9 mouse cellular contexts compared by ENCODE assay signal in the genomic region with DNA sequence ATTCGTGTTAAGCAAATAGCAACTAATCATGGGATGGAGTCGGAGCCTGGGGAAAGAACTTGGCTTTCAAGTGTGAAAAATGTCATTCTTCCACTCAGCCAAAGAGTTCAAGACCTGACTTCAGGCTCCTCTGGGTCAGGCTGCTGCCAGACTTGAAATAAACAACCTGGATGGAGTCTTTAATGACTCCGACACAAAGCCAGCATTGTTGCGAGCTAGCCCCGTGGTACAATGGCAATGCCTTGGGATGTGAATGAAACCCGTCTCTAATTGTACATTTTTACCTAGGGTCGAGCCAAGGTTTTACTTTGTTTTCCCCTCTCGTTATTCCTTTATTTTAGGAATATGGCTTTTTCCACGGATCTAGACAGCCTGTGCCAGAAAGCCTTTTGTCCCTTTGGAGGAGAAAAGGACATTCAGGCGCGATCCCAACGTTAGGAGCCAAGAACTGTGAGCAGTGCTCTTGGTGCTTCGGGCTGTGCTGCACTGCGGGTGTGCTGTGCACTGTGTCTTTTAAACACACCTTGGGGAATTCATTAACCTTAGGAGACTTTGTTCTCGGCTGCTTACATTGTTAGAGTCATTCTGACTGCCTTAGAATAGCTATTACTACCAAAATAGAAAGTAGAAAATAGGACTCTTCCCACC.
DNase-seq lines count a peak whose midpoint lies in the region.
"Had no signal": no experiment of that assay in that cellular context is flagged by ENCODE, and none has a peak within 500 bp of the region (broad histone marks: within the 10 kb centered on the region; RNA-seq: fewer than 3 reads in every experiment).

No protein-coding gene starts in this region.

- 25% methylated on average over 15 of the region's 15 CpGs for WGBS in large intestine, adult 2 months

- peak; percentile 38 for DNase-seq in gastrocnemius, adult 18-20 months (ENCODE audit: low spot score)
- no peak for DNase-seq in gastrocnemius, postnatal 10 days
- peak; percentile 65 for DNase-seq in ZHBTc4 (ENCODE audit: low read depth, low spot score)
- DNase-seq in heart, postnatal 14 days = peak; percentile 16 to 18
- DNase-seq in large intestine, adult 2 months (ENCODE audit: low read depth, low spot score) = peak; percentile 8
- no peak for DNase-seq in layer of hippocampus, postnatal 10 days (ENCODE audit: low spot score in 2 of 2)
- no peak for DNase-seq in cerebellum, adult 9-10 months
- no peak for DNase-seq in thymus, postnatal 14 days
- DNase-seq: thymus, postnatal 25 days had no signal

- intact Hi-C loops in heart, postnatal 14 days (cut with DNase I) = no loop called here

Comparison
In these comparisons a context has a peak if more than half of its experiments do, and no peak if none do; other contexts are left out.
1. DNase-seq: peak in gastrocnemius, adult 18-20 months (single experiment), ZHBTc4 (single experiment), heart, postnatal 14 days (2 of 2) and large intestine, adult 2 months (single experiment); none in gastrocnemius, postnatal 10 days (single experiment), layer of hippocampus, postnatal 10 days (0 of 2), cerebellum, adult 9-10 months (single experiment) and thymus, postnatal 14 days (single experiment).